Mouse (Mus musculus): ENCODE results near the gene Cdh13. TPM values are rescaled to one million over a fixed set of nuclear protein-coding genes. Genes with fewer than 3 reads are reported as not detected.
A peak's percentile ranks its signal among the peaks of the same experiment; 100 is the strongest.

Gene Cdh13
- 50.0 and 52.0 TPM in 2 replicates for polyA plus RNA-seq (2015; fragmentation: Nextera tagmentation; extraction: Ambion mirVana)

DNA sequence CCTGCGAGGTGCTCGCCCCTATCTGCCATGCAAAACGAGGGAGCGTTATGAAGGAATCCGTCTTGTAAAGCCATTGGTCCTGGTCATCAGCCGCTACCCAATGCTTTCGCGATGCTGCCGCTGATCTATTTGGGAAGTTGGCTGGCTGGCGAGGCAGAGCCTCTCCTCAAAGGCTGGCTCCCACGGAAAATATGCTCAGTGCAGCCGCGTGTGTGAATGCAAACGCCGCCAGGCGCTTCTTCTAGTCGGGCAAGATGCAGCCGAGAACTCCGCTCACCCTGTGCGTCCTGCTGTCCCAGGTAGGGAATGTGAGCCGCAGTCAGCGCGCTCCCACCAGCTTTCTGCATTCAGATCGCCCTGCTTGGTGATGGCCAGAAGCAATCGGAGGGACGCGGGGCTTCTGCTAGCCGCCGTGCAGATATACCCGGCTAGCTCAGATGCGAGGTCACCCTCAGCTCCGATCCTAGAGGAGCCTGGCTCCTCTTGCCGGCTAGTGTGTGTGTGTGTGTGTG is at the start of gene Cdh13:
TSS of gene Cdh13 (plus strand) at position 134 of the 512 bp plus-strand sequence.
- H3K27ac ChIP-seq (replicated peaks), result peak within 1 kb of the TSS; percentile 91
- ATAC-seq (ENCODE audit: extremely low read depth, insufficient number of reproducible peaks, low FRiP score, low TSS enrichment), result no peak
- H3K36me3 ChIP-seq, result no peaks in the 10 kb centered on the region
- H3K27me3 ChIP-seq (replicated peaks), result peaks cover 3% of the 10 kb centered on the region
- peaks cover 56% of the 10 kb centered on the region for H3K4me1 ChIP-seq
- no peaks in the 10 kb centered on the region for H3K9me3 ChIP-seq
- H3K4me2 ChIP-seq, result peak within 1 kb of the TSS; percentile 89
- peak within 1 kb of the TSS; percentile 93 for H3K9ac ChIP-seq
- under 1% methylated on average over 33 of the region's 33 CpGs for WGBS
- H3K4me3 ChIP-seq, result peak within 1 kb of the TSS; percentile 75

DNA sequence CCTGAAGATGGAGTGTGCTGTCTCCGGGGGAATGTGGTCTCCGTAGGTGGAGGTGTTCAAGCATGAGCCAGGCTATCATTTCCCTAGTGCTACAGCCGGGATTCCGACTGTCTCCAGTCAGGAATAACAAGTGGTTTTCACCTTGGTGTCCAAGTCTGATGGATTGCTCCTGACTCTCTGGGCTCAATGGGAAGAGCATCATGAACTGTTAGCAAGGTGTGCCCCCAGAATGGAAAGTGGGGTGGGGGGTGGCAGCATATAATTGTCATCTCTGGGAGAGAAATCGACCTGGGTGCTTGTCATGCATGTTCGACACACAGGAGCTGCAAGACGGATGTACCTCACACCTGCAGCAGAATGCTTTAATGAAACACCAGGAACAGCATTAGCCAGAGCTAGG is 47.9 kb upstream of the Cdh13 start:
- no peaks in the 10 kb centered on the region for H3K9me3 ChIP-seq
- H3K27me3 ChIP-seq (replicated peaks), result no peaks in the 10 kb centered on the region
- H3K4me3 ChIP-seq, result no peak overlapping the region
- no peak overlapping the region for H3K9ac ChIP-seq
- H3K36me3 ChIP-seq, result no peaks in the 10 kb centered on the region
- no peak overlapping the region for H3K27ac ChIP-seq (replicated peaks)
- peaks cover 11% of the 10 kb centered on the region for H3K4me1 ChIP-seq
- no peak overlapping the region for H3K4me2 ChIP-seq
- no peak for ATAC-seq (ENCODE audit: extremely low read depth, insufficient number of reproducible peaks, low FRiP score, low TSS enrichment)
- 83% methylated on average over 7 of the region's 7 CpGs for WGBS

DNA sequence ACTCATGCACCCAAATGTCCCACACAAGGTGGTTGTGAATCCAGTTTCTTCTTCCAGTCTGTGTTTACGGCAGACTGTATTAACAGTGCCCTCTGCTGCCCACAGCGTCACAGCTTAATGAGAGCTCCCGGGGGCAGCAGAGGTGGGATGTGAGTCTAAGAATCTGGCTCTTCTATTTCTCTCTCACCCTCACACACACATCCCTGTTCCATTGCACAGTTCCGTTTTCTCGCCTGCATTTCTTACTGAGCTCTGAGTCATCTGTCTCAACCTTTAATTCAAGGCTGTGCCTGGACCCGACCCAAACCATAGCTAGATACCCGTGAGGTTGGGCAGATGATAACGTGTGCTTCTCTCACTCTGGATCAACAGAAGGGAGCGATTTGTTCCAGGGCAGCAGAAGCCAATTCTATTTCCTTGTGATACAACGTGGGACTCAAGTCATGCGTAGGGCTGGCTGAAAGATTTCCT is 46.3 kb upstream of the Cdh13 start:
- WGBS, result 53% methylated on average over 11 of the region's 11 CpGs
- Histone ChIP-seq H3K4me3 (no peak overlapping the region), H3K4me1 (peaks cover 11% of the 10 kb centered on the region), H3K9ac (no peak overlapping the region), H3K4me2 (no peak overlapping the region), H3K27ac (replicated peaks) (no peak overlapping the region), H3K36me3 (no peaks in the 10 kb centered on the region), H3K27me3 (replicated peaks) (no peaks in the 10 kb centered on the region), H3K9me3 (no peaks in the 10 kb centered on the region)
- no peak for ATAC-seq (ENCODE audit: extremely low read depth, insufficient number of reproducible peaks, low FRiP score, low TSS enrichment)

DNA sequence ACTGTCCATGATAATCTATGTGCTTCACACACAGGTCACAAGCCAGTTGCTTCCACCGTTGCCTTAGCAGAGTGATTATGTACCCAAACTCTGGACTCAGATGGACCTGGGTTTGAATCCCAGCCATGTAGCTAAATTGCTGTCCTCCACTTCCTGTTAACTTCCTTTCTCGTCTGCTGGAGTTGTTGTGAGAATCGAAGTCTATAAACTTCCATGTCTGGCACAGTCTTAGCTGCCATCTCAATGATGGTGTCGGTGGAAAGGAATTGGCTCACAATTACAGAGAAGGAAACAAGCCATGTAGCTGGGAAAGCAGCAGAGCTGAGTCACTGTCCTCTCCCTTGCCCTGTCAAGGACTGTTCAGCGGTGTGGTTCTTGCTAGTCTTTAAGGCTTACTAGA is 45.4 kb upstream of the Cdh13 start:
- H3K4me3 ChIP-seq, result no peak overlapping the region
- no peaks in the 10 kb centered on the region for H3K27me3 ChIP-seq (replicated peaks)
- ATAC-seq (ENCODE audit: extremely low read depth, insufficient number of reproducible peaks, low FRiP score, low TSS enrichment), result no peak
- WGBS, result 71% methylated on average over 5 of the region's 5 CpGs
- no peaks in the 10 kb centered on the region for H3K9me3 ChIP-seq
- no peak overlapping the region for H3K27ac ChIP-seq (replicated peaks)
- H3K36me3 ChIP-seq, result no peaks in the 10 kb centered on the region
- H3K9ac ChIP-seq, result no peak overlapping the region
- peaks cover 11% of the 10 kb centered on the region for H3K4me1 ChIP-seq
- no peak overlapping the region for H3K4me2 ChIP-seq

DNA sequence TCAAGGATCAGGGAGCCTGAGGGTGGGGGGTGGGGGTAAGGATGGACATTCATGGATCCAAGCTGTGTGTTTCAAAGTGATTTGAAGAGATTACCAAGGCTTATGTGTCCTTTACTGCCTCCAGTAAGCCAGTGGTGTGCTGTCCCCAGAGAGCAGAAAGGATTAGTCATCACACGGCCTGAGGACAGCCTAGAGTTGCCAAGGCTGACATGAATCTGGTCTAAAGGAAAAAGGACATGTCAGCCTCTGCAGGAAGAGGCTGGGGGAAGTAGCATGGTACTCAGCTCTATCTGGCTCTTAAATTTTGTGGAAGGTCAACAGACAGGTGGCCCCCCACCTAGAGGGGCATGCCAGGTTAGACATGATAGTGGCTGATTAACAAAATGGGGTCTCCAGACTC is 44.3 kb upstream of the Cdh13 start:
- no peaks in the 10 kb centered on the region for H3K9me3 ChIP-seq
- no peak overlapping the region for H3K4me2 ChIP-seq
- no peak overlapping the region for H3K27ac ChIP-seq (replicated peaks)
- ATAC-seq (ENCODE audit: extremely low read depth, insufficient number of reproducible peaks, low FRiP score, low TSS enrichment), result no peak
- peaks cover 11% of the 10 kb centered on the region for H3K4me1 ChIP-seq
- 45% methylated on average over 1 of the region's 1 CpGs for WGBS
- no peaks in the 10 kb centered on the region for H3K27me3 ChIP-seq (replicated peaks)
- H3K36me3 ChIP-seq, result no peaks in the 10 kb centered on the region
- no peak overlapping the region for H3K9ac ChIP-seq
- H3K4me3 ChIP-seq, result no peak overlapping the region

DNA sequence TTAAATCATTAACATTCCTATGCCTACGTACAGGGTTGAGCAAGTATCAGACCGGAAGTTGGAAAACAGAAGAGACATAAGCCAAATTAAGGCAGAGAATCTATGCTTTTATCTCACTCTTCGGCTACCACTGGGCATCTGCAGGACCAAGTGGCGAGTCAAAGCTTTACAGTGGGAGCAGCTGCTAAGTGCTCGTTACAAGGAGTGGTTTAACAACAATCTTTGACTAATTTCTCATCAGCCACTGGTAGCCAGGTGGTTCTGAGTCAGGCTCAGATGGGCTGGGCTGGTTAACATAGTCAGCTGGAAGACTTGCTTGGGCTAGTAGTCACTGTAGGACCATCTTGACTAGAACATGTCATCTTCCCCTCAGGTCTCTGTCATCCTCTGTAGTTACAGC is 34.2 kb upstream of the Cdh13 start:
- H3K9ac ChIP-seq, result no peak overlapping the region
- no peaks in the 10 kb centered on the region for H3K4me1 ChIP-seq
- WGBS, result 77% methylated on average over 5 of the region's 5 CpGs
- H3K4me3 ChIP-seq, result no peak overlapping the region
- ATAC-seq (ENCODE audit: extremely low read depth, insufficient number of reproducible peaks, low FRiP score, low TSS enrichment), result no peak
- H3K36me3 ChIP-seq, result no peaks in the 10 kb centered on the region
- H3K27ac ChIP-seq (replicated peaks), result no peak overlapping the region
- H3K4me2 ChIP-seq, result no peak overlapping the region
- 0 out of 2 replicates have a peak, but pooled peaks cover 5% of the 10 kb centered on the region for H3K9me3 ChIP-seq
- H3K27me3 ChIP-seq (replicated peaks), result no peaks in the 10 kb centered on the region

DNA sequence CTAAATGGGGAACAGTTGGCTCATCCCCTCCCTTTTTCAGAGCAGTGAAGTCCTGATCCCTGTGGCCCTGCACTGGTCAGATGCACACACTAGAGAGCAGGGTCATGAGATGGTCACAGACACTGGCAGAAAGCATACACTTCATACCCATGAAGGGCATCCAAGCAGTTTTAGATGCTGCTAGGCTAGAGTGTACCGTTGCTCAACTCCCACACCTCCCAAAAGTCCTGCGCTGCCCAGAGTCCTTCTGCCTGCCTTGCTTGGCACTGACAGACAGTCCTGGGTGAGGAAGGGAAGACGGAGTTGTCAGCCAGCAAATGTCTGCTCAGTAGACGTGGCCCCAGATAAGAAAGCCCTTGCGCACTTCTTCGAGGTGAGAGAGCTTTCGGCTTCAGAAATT is 33.6 kb upstream of the Cdh13 start:
- ATAC-seq (ENCODE audit: extremely low read depth, insufficient number of reproducible peaks, low FRiP score, low TSS enrichment), result no peak
- H3K9me3 ChIP-seq, result 0 out of 2 replicates have a peak, but pooled peaks cover 5% of the 10 kb centered on the region
- H3K9ac ChIP-seq, result no peak overlapping the region
- no peaks in the 10 kb centered on the region for H3K4me1 ChIP-seq
- no peaks in the 10 kb centered on the region for H3K27me3 ChIP-seq (replicated peaks)
- H3K4me2 ChIP-seq, result no peak overlapping the region
- H3K4me3 ChIP-seq, result no peak overlapping the region
- 60% methylated on average over 7 of the region's 7 CpGs for WGBS
- no peaks in the 10 kb centered on the region for H3K36me3 ChIP-seq
- H3K27ac ChIP-seq (replicated peaks), result no peak overlapping the region

DNA sequence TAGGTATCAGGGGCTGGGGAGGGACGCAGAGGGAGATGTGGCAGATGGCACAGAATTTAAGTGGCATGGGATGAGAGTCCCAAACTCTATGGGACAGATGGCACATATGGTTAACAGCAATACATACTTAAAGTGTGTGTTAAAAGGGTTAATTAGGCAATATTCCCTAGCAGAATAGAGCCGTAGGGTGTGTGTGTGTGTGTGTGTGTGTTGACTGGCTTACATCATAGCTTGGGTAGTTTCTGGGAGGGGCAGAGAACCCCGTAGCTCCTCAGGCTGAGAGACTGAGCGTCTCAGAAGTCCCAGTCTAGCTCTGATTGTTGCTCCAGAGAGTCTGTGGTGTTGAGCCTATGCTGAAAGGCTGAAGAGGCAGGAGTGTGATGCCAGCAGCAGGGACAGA is 20.4 kb upstream of the Cdh13 start:
- Histone ChIP-seq H3K4me2 (no peak overlapping the region), H3K27ac (replicated peaks) (no peak overlapping the region), H3K9ac (no peak overlapping the region), H3K4me3 (no peak overlapping the region), H3K9me3 (no peaks in the 10 kb centered on the region), H3K36me3 (no peaks in the 10 kb centered on the region), H3K27me3 (replicated peaks) (0 out of 2 replicates have a peak, but pooled peaks cover 3% of the 10 kb centered on the region), H3K4me1 (no peaks in the 10 kb centered on the region)
- ATAC-seq (ENCODE audit: extremely low read depth, insufficient number of reproducible peaks, low FRiP score, low TSS enrichment), result no peak
- 38% methylated on average over 4 of the region's 4 CpGs for whole genome bisulfite sequencing

DNA sequence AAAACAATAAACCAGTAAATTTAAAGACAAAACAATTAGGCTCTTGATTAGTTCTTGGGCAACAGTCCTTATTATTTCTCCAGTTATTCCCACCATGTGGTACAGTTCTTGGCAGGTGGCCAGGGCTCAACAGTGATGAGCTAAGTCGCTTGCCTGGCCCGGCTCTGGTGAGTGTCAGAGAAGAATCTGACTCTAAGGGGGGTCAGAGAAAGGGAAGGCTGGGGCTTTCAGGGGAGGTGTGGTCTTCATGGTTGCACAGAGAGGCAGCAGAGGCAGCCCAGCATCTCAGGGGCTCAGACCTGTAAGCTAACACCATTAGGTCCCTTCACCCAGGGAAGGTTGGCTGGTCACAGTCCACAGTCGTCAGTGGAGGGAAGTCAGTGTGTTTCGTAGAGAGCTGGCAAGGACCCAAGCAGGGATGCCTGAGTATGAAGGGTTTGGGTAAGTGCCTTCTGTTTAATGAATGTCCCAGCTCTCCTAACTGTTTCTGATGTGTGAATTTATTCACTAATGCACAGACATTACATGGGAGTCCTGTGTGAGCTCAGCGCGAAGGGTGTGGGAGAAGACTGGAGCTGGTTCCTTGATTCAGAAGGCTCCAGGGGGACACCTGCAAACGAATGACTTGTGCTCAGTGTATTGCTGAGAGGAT is 12.7 kb upstream of the Cdh13 start:
- peaks cover 9% of the 10 kb centered on the region for H3K4me1 ChIP-seq
- 0 out of 2 replicates have a peak, but pooled peaks cover under 1% of the 10 kb centered on the region for H3K27me3 ChIP-seq (replicated peaks)
- H3K4me3 ChIP-seq, result no peak overlapping the region
- H3K9ac ChIP-seq, result no peak overlapping the region
- H3K27ac ChIP-seq (replicated peaks), result no peak overlapping the region
- no peak overlapping the region for H3K4me2 ChIP-seq
- H3K36me3 ChIP-seq, result no peaks in the 10 kb centered on the region
- no peak for ATAC-seq (ENCODE audit: extremely low read depth, insufficient number of reproducible peaks, low FRiP score, low TSS enrichment)
- no peaks in the 10 kb centered on the region for H3K9me3 ChIP-seq
- 41% methylated on average over 7 of the region's 7 CpGs for WGBS

DNA sequence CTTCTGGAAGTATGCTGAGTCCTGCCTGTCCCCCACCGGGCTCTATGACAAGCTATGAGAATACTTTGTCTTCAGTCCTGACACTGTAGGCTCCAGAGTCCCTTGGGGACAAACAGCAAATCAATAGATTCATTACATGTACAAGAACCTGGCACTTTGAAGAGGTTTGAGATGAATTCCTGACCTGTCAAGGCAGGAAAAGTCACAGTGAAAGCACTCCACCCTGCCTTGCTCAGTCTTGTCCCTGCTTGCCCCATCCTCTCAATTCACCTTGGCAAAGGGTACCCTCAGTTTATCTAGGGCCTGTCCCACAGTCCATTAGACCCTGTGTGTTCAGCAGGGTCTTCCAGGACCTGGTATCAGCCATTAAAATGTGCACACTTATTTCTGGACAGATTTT is 11.0 kb upstream of the Cdh13 start:
- Histone ChIP-seq H3K9me3 (no peaks in the 10 kb centered on the region), H3K27ac (replicated peaks) (no peak overlapping the region), H3K4me1 (peaks cover 9% of the 10 kb centered on the region), H3K4me3 (no peak overlapping the region), H3K9ac (no peak overlapping the region), H3K36me3 (no peaks in the 10 kb centered on the region), H3K27me3 (replicated peaks) (no peaks in the 10 kb centered on the region), H3K4me2 (no peak overlapping the region)
- 73% methylated on average over 1 of the region's 1 CpGs for WGBS
- ATAC-seq (ENCODE audit: extremely low read depth, insufficient number of reproducible peaks, low FRiP score, low TSS enrichment), result no peak

DNA sequence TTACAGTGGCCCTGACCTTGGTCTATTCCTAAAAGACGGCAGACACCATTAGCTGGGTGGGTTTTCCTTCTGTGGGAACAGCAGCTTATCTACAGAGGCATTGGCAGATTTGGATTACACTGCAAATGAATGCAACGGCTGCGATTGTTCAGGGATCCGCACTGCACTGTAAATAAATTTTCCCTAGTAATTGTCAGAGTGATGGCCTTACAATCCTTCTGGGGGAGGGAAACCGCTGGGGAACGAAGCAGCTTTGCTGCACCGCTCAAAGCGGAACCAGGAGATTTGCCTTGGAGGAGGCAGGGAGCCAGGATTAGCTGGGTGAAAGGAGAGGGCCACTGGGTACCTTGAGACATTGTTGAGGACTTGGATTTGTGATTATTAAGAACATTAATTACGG is 9.3 kb upstream of the Cdh13 start:
- WGBS, result 65% methylated on average over 9 of the region's 9 CpGs
- H3K4me2 ChIP-seq, result no peak overlapping the region
- no peaks in the 10 kb centered on the region for H3K9me3 ChIP-seq
- no peaks in the 10 kb centered on the region for H3K27me3 ChIP-seq (replicated peaks)
- no peak for ATAC-seq (ENCODE audit: extremely low read depth, insufficient number of reproducible peaks, low FRiP score, low TSS enrichment)
- H3K36me3 ChIP-seq, result no peaks in the 10 kb centered on the region
- no peak overlapping the region for H3K27ac ChIP-seq (replicated peaks)
- no peak overlapping the region for H3K4me3 ChIP-seq
- H3K9ac ChIP-seq, result no peak overlapping the region
- peaks cover 9% of the 10 kb centered on the region for H3K4me1 ChIP-seq

DNA sequence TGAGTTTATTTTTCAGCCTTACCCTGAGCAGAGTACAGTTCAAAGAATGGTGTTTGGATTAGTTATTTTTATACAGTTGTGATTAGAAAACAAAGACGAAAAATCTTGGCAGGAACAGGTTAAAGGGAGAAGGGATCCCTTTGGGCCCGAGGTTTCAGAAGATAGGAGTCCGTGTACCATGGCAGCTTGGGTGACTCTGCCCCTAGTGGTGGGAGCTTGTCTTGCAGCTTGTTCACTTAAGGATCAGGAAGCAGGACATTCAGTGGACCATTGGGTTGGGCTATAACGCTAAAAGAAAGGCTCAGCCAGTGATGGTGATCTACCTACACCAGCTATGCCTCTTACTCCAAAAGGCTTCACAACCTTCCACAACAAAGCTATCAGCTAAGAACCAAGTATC is 8.8 kb upstream of the Cdh13 start:
- H3K27me3 ChIP-seq (replicated peaks), result no peaks in the 10 kb centered on the region
- no peaks in the 10 kb centered on the region for H3K36me3 ChIP-seq
- H3K4me1 ChIP-seq, result peaks cover 9% of the 10 kb centered on the region
- no peaks in the 10 kb centered on the region for H3K9me3 ChIP-seq
- H3K4me2 ChIP-seq, result no peak overlapping the region
- no peak overlapping the region for H3K9ac ChIP-seq
- ATAC-seq (ENCODE audit: extremely low read depth, insufficient number of reproducible peaks, low FRiP score, low TSS enrichment), result no peak
- 6% methylated on average over 4 of the region's 4 CpGs for WGBS
- no peak overlapping the region for H3K4me3 ChIP-seq
- no peak overlapping the region for H3K27ac ChIP-seq (replicated peaks)
